Mouse (Mus musculus) midbrain, embryonic 14.5 days (tissue): ENCODE measurements around the gene Ifi35. TPM values are rescaled to one million over a fixed set of nuclear protein-coding genes. Genes with fewer than 3 reads are reported as not detected.
A peak's percentile ranks its signal among the peaks of the same experiment; 100 is the strongest.

ENCODE experiments used
- ATAC-seq: fragments of 200-750 bp; cut with Nextera tagmentation; 2 replicates; pipeline ENCODE4 v1.8.0; 2017; ENCODE audit warnings: moderate number of reproducible peaks, moderate library complexity; ENCODE audit not compliant: low FRiP score, low TSS enrichment
- DNase-seq: peaks from one replicate; pipeline ENCODE4 v3.0.0-alpha.2; 2015
- H3K27ac ChIP-seq: fragments of 300-500 bp; sonication (generic); replicated peaks from 2 replicates; pipeline ENCODE4 v1.5.1; 2014; ENCODE audit warnings: mild to moderate bottlenecking, low read depth, low read length, moderate library complexity
- H3K27me3 ChIP-seq: fragments of 300-500 bp; sonication (generic); 2 replicates; pipeline ENCODE4 v1.6.1; 2014; ENCODE audit warnings: low read length, control low read depth, mixed read lengths; ENCODE audit not compliant: control insufficient read depth, insufficient read depth
- H3K36me3 ChIP-seq: fragments of 300-500 bp; sonication (generic); 2 replicates; pipeline ENCODE4 v1.6.1; 2014; ENCODE audit warnings: low read length, control low read depth; ENCODE audit not compliant: control insufficient read depth, insufficient read depth
- H3K4me1 ChIP-seq: fragments of 300-500 bp; sonication (generic); 2 replicates; pipeline ENCODE4 v1.6.1; 2014; ENCODE audit warnings: mild to moderate bottlenecking, antibody characterized with exemption, low read length, control low read depth; ENCODE audit not compliant: control insufficient read depth, insufficient read depth
- H3K4me2 ChIP-seq: fragments of 300-500 bp; sonication (generic); 2 replicates; pipeline ENCODE4 v1.6.1; 2014; ENCODE audit warnings: mild to moderate bottlenecking, low read length, moderate library complexity
- H3K4me3 ChIP-seq: fragments of 300-500 bp; sonication (generic); replicated peaks from 2 replicates; pipeline ENCODE4 v1.5.1; 2014; ENCODE audit warnings: low read depth, low read length
- H3K9ac ChIP-seq: fragments of 300-500 bp; sonication (generic); replicated peaks from 2 replicates; pipeline ENCODE4 v1.6.1; 2014; ENCODE audit warnings: mild to moderate bottlenecking, low read length, moderate library complexity
- H3K9me3 ChIP-seq: fragments of 300-500 bp; sonication (generic); 2 replicates; pipeline ENCODE4 v1.6.1; 2016; ENCODE audit warnings: low read length, control low read depth, mixed read lengths; ENCODE audit not compliant: control insufficient read depth
- WGBS: fragments of 180-500 bp; shearing (Covaris S2); extraction: QIAGEN DNeasy Blood & Tissue Kit; methylation state at CpG from one replicate; pipeline ENCODE4 v1.1.7; 2014; 5-methylcytosine and 5-hydroxymethylcytosine counted together
- polyA plus RNA-seq: library from polyadenylated mRNA; unstranded; fragments of >200 nt; fragmentation: Nextera tagmentation; extraction: Ambion mirVana; gene quantifications from 2 replicates; pipeline ENCODE4 v1.2.1, GENCODE M21; 2014

Gene Ifi35
- polyA plus RNA-seq, 1 experiment from 2014 or later: 5.9 TPM

- Histone ChIP-seq H3K9me3 (no peaks in the 10 kb centered on the region), H3K27ac (no peak overlapping the region), H3K27me3 (no peaks in the 10 kb centered on the region), H3K4me2 (no peak overlapping the region), H3K9ac (no peak overlapping the region), H3K4me3 (no peak overlapping the region), H3K36me3 (peaks cover 6% of the 10 kb centered on the region; the same call in 1 of the 2 replicates), H3K4me1 (no peaks in the 10 kb centered on the region)
- DNase-seq (no peak), ATAC-seq (no peak)
- WGBS: 74% methylated on average over 10 of the region's 10 CpGs
These were observed 4.0 kb downstream of the Ifi35 start for GRCm38 (mm10) chr11:101452093-101452774.

- Histone ChIP-seq H3K27me3 (no peaks in the 10 kb centered on the region), H3K4me3 (no peak overlapping the region), H3K4me2 (no peak overlapping the region), H3K36me3 (peaks cover 30% of the 10 kb centered on the region), H3K9me3 (no peaks in the 10 kb centered on the region), H3K4me1 (no peaks in the 10 kb centered on the region), H3K27ac (no peak overlapping the region), H3K9ac (no peak overlapping the region)
- ATAC-seq: no peak
- peak; percentile 63 for DNase-seq
- WGBS: 21% methylated on average over 6 of the region's 6 CpGs
These were observed 6.5 kb downstream of the Ifi35 start for GRCm38 (mm10) chr11:101454702-101455101.

- DNase-seq (no peak), ATAC-seq (no peak)
- Histone ChIP-seq H3K4me3 (no peak overlapping the region), H3K4me1 (no peaks in the 10 kb centered on the region), H3K27ac (no peak overlapping the region), H3K9ac (no peak overlapping the region), H3K4me2 (no peak overlapping the region), H3K9me3 (no peaks in the 10 kb centered on the region), H3K36me3 (peaks cover 40% of the 10 kb centered on the region), H3K27me3 (no peaks in the 10 kb centered on the region)
- 88% methylated on average over 7 of the region's 7 CpGs for WGBS
These were observed 7.4 kb downstream of the Ifi35 start for GRCm38 (mm10) chr11:101455627-101456026.

DNA sequence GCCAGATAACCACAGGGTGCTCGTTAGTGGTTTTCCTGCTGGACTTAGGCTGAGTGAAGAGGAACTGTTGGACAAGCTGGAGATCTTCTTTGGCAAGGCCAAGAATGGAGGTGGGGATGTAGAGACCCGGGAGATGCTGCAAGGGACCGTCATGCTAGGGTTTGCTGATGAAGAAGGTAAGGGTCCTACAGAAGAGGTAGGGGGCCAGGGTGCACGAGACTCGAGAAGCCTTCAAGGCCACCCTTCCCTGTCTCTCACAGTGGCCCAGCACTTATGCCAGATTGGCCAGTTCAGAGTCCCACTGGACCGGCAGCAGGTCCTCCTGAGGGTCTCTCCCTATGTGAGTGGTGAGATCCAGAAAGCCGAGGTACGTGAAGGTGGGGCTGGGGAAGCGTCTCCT, 9.4 kb downstream of the Ifi35 start:
- H3K9me3 ChIP-seq: no peaks in the 10 kb centered on the region
- H3K27ac ChIP-seq: no peak overlapping the region
- peaks cover 7% of the 10 kb centered on the region for H3K4me1 ChIP-seq
- DNase-seq (no peak), ATAC-seq (no peak)
- H3K27me3 ChIP-seq: no peaks in the 10 kb centered on the region
- no peak overlapping the region for H3K4me2 ChIP-seq
- H3K4me3 ChIP-seq: no peak overlapping the region
- H3K9ac ChIP-seq: no peak overlapping the region
- WGBS: 90% methylated on average over 9 of the region's 9 CpGs
- H3K36me3 ChIP-seq: peaks cover 60% of the 10 kb centered on the region

- H3K4me2 ChIP-seq: no peak overlapping the region
- H3K36me3 ChIP-seq: peaks cover 63% of the 10 kb centered on the region
- no peaks in the 10 kb centered on the region for H3K9me3 ChIP-seq
- 87% methylated on average over 12 of the region's 12 CpGs for WGBS
- no peak overlapping the region for H3K9ac ChIP-seq
- H3K4me1 ChIP-seq: peaks cover 13% of the 10 kb centered on the region
- no peak overlapping the region for H3K4me3 ChIP-seq
- H3K27me3 ChIP-seq: no peaks in the 10 kb centered on the region
- no peak overlapping the region for H3K27ac ChIP-seq
- ATAC-seq (no peak), DNase-seq (no peak)
These were observed 10.0 kb downstream of the Ifi35 start for GRCm38 (mm10) chr11:101458217-101458616.

DNA sequence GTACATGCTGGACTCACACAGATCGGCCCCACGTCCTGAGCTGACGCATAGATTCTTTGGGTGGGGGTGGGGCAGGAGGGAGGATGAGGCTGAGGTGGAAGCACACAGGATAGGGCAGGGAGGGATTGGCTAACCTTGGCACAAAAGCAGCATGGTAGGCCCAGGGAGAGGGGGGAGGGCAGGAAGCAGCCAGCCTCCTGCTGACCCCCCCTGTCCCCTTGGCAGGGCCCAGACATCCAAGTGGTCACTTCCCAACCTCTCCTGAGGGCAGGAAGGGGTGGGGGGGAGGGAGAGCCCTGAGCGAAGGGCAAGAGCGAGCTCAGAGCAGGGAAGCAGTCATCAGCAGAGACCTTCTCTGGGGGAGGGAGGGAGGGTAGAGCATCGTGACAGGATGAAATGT, 11.5 kb downstream of the Ifi35 start:
- 51% methylated on average over 6 of the region's 6 CpGs for WGBS
- H3K36me3 ChIP-seq: peaks cover 63% of the 10 kb centered on the region
- ATAC-seq: no peak

GRCm38 (mm10) chr11:101460321-101460720, 12.1 kb downstream of the Ifi35 start:
- no peak overlapping the region for H3K9ac ChIP-seq
- ATAC-seq (no peak), DNase-seq (no peak)
- peaks cover 63% of the 10 kb centered on the region for H3K36me3 ChIP-seq
- no peaks in the 10 kb centered on the region for H3K9me3 ChIP-seq
- H3K27ac ChIP-seq: no peak overlapping the region
- H3K4me3 ChIP-seq: no peak overlapping the region
- no peaks in the 10 kb centered on the region for H3K27me3 ChIP-seq
- H3K4me1 ChIP-seq: peaks cover 24% of the 10 kb centered on the region
- H3K4me2 ChIP-seq: no peak overlapping the region
- WGBS: 91% methylated on average over 15 of the region's 15 CpGs

More for the DNA sequence above, 11.5 kb downstream of the Ifi35 start:
- Histone ChIP-seq H3K9me3 (no peaks in the 10 kb centered on the region), H3K27ac (no peak overlapping the region), H3K4me3 (no peak overlapping the region), H3K27me3 (no peaks in the 10 kb centered on the region), H3K4me1 (peaks cover 24% of the 10 kb centered on the region), H3K4me2 (no peak overlapping the region), H3K9ac (no peak overlapping the region)
- DNase-seq: no peak

GRCm38 (mm10) chr11:101462141-101462540, 13.9 kb downstream of the Ifi35 start:
- ATAC-seq: no peak
- peaks cover 59% of the 10 kb centered on the region for H3K36me3 ChIP-seq
- peak overlapping the region; percentile 76 for H3K4me2 ChIP-seq
- 52% methylated on average over 14 of the region's 14 CpGs for WGBS
- peak overlapping the region; percentile 52 for H3K27ac ChIP-seq
- 0 out of 2 replicates have a peak overlapping the region, but pooled peaks have one; percentile 4 for H3K9ac ChIP-seq
- H3K27me3 ChIP-seq: no peaks in the 10 kb centered on the region
- no peak overlapping the region for H3K4me3 ChIP-seq
- peaks cover 33% of the 10 kb centered on the region for H3K4me1 ChIP-seq
- H3K9me3 ChIP-seq: no peaks in the 10 kb centered on the region
- no peak for DNase-seq
